Mouse (Mus musculus) kidney, postnatal 10 days (tissue): ENCODE data around the gene Ndrg3.
"Not testable (repeated sequence)": the region's sequence is repeated elsewhere in the genome, so short reads cannot be mapped to it uniquely, and the experiment has no call there.

Experiments
- DNase-seq: peaks from one replicate; pipeline ENCODE4 v3.0.0; 2021; ENCODE audit warnings: mixed read lengths

Ndrg3 gene

GRCm38 (mm10) chr2:156996576-156996975 lies 4.7 kb upstream of the Ndrg3 start:
- peak; percentile 78 for DNase-seq

GRCm38 (mm10) chr2:156990727-156991431 lies 977 bp downstream of the Ndrg3 start:
- peak; percentile 29 for DNase-seq

GRCm38 (mm10) chr2:156987316-156987715 lies 4.5 kb downstream of the Ndrg3 start:
- DNase-seq, result no peak

GRCm38 (mm10) chr2:156982864-156983263 lies 9.0 kb downstream of the Ndrg3 start:
- no peak for DNase-seq

- no peak for DNase-seq
Measured at GRCm38 (mm10) chr2:156981291-156981690, 10.6 kb downstream of the Ndrg3 start.

- no peak for DNase-seq
Measured at GRCm38 (mm10) chr2:156980059-156980458, 11.8 kb downstream of the Ndrg3 start.

GRCm38 (mm10) chr2:156976711-156977110 lies 15.1 kb downstream of the Ndrg3 start:
- DNase-seq, result no peak

- no peak for DNase-seq
Measured at GRCm38 (mm10) chr2:156974967-156975366, 16.9 kb downstream of the Ndrg3 start.

- no peak for DNase-seq
Measured at GRCm38 (mm10) chr2:156973316-156974100, 18.3 kb downstream of the Ndrg3 start.

- no peak for DNase-seq
Measured at GRCm38 (mm10) chr2:156970253-156970652, 21.6 kb downstream of the Ndrg3 start.

- no peak for DNase-seq
Measured at GRCm38 (mm10) chr2:156968501-156968900, 23.4 kb downstream of the Ndrg3 start.

GRCm38 (mm10) chr2:156967388-156967787 lies 24.5 kb downstream of the Ndrg3 start:
- DNase-seq, result peak; percentile 46

- no peak for DNase-seq
Measured at GRCm38 (mm10) chr2:156963891-156964290, 28.0 kb downstream of the Ndrg3 start.

GRCm38 (mm10) chr2:156958496-156959252 lies 33.2 kb downstream of the Ndrg3 start:
- DNase-seq, result no peak

GRCm38 (mm10) chr2:156957035-156957434 lies 34.8 kb downstream of the Ndrg3 start:
- no peak for DNase-seq

GRCm38 (mm10) chr2:156956306-156956705 lies 35.5 kb downstream of the Ndrg3 start:
- DNase-seq, result no peak

GRCm38 (mm10) chr2:156954463-156954862 lies 37.4 kb downstream of the Ndrg3 start:
- DNase-seq, result no peak

GRCm38 (mm10) chr2:156951301-156952094 lies 40.4 kb downstream of the Ndrg3 start:
- DNase-seq, result no peak

GRCm38 (mm10) chr2:156950816-156951215 lies 41.0 kb downstream of the Ndrg3 start:
- no peak for DNase-seq

GRCm38 (mm10) chr2:156941523-156941922 lies 50.3 kb downstream of the Ndrg3 start:
- not testable (repeated sequence) for DNase-seq

- DNase-seq, result not testable (repeated sequence)
Measured at GRCm38 (mm10) chr2:156939926-156940325, 51.9 kb downstream of the Ndrg3 start.

GRCm38 (mm10) chr2:156937795-156938194 lies 54.1 kb downstream of the Ndrg3 start:
- DNase-seq, result no peak

GRCm38 (mm10) chr2:156935005-156935404 lies 56.9 kb downstream of the Ndrg3 start:
- no peak for DNase-seq
